Mouse (Mus musculus) liver, adult 10 weeks (tissue): ENCODE data around the gene Tenm3. TPM values are rescaled to one million over a fixed set of nuclear protein-coding genes. Genes with fewer than 3 reads are reported as not detected.

ENCODE experiments used
- polyA plus RNA-seq: library from polyadenylated mRNA; stranded (reverse); fragments of 350-450 nt; fragmentation: Illumina TruSeq; extraction: RNeasy Lipid Tissue Mini Kit (QIAGEN cat#74804); gene quantifications from one replicate; pipeline ENCODE4 v1.2.3, GENCODE M21; 2014; ENCODE audit warnings: low read depth, low replicate concordance

Gene Tenm3
- polyA plus RNA-seq = 4.6 TPM

GRCm38 (mm10) chr8:48843931-48844285 lies at the start of gene Tenm3:
TSS of gene Tenm3 (minus strand) at chr8:48843951.

